In genomic region chr11:34494682-34495081, GRCm38 (mm10) we compare ENCODE assay signal across 10 mouse cellular contexts.
"Had no signal": no experiment of that assay in that cellular context is flagged by ENCODE, and none has a peak within 500 bp of the region (broad histone marks: within the 10 kb centered on the region; RNA-seq: fewer than 3 reads in every experiment).

No protein-coding gene starts in this region.

- H3K9me3 ChIP-seq: limb, embryonic 13.5 days; midbrain, embryonic 13.5 days; neural tube, embryonic 13.5 days had no signal

- H3K4me2 ChIP-seq: limb, embryonic 13.5 days; midbrain, embryonic 13.5 days; neural tube, embryonic 13.5 days had no signal

- H3K27ac ChIP-seq: limb, embryonic 13.5 days; liver, embryonic 14.5 days; midbrain, embryonic 13.5 days; neural tube, embryonic 13.5 days had no signal

- H3K9ac ChIP-seq: limb, embryonic 13.5 days; liver, embryonic 14.5 days; midbrain, embryonic 13.5 days; neural tube, embryonic 13.5 days had no signal

- ATAC-seq: midbrain, embryonic 13.5 days had no signal

- DNase-seq: kidney, adult 8-10 months; kidney, postnatal 25 days; layer of hippocampus, postnatal 36 days; lung, adult 18-20 months; right cerebral cortex, postnatal 14 days; thymus, postnatal 36 days had no signal

- H3K4me3 ChIP-seq: limb, embryonic 13.5 days; midbrain, embryonic 13.5 days; neural tube, embryonic 13.5 days had no signal

- H3K4me1 ChIP-seq: limb, embryonic 13.5 days; neural tube, embryonic 13.5 days had no signal

- H3K27me3 ChIP-seq: limb, embryonic 13.5 days; midbrain, embryonic 13.5 days; neural tube, embryonic 13.5 days had no signal

- H3K36me3 ChIP-seq: limb, embryonic 13.5 days; midbrain, embryonic 13.5 days; neural tube, embryonic 13.5 days had no signal
